Mouse (Mus musculus): Measurements from ENCODE around the gene Las1l.
A peak's percentile ranks its signal among the peaks of the same experiment; 100 is the strongest.

The Las1l gene

DNA sequence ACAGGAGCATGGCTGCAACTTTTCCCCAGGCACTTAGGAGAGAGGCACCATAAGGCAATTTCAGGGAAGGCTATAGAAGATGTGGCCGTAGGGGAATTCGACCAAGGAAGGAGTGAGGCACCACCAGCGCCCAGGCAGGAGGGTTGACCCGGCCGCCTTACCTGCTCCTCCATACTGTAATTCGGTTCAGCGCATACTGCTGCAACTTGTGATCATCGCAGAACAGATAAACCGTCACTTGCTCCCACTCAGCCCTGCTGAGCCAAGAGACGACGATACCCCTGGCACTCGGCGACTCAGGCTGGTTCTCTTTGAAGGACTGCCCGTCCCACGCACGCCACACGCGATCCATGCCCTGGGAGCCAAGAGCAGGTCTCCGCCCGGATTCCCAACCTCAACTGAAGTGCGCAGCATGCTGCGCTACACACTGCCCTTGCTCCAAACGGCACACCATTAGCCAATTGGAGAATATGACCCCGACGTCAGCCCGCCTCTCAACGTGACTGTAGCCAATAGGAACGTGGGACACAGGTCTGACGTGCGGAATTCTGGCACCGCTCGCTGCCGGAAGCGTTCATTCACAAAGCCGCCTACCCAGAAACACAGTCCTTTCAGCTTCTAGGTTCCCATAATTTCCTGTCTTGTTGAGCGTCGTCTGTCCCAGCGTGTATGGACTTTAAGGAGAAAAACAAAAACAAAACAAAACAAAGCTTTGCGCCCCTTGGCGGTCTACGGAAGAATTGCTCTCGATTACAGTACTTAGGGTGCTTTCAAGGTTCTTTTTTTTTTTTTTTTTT is at the start of gene Las1l:
Las1l (minus strand) TSS at position 466 of the 797 bp plus-strand sequence.
- DNase-seq = peak; percentile 95

- no peak for DNase-seq
Measured at GRCm38 (mm10) chrX:96006395-96006794, 49.6 kb upstream of the Las1l start.

DNA sequence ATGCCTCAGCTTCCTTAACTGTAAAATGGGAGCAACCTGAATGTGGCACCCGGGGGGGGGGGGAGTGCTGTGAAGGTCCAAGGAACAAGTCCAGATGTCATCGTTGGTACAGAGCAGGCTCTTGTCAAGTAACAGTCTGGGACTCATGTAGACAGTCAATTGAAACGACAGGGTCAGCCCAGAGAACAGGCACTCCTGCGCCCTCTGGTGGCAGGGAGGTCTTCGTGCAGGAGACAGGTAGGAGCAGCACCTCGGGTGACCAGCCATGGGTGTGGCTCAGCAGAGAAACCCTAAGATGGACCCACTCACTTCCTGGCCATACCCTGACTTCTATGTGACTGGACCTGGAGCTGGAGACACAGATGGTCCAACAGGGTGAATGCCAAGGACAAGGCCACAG is 42.8 kb upstream of the Las1l start:
- no peak for DNase-seq

DNA sequence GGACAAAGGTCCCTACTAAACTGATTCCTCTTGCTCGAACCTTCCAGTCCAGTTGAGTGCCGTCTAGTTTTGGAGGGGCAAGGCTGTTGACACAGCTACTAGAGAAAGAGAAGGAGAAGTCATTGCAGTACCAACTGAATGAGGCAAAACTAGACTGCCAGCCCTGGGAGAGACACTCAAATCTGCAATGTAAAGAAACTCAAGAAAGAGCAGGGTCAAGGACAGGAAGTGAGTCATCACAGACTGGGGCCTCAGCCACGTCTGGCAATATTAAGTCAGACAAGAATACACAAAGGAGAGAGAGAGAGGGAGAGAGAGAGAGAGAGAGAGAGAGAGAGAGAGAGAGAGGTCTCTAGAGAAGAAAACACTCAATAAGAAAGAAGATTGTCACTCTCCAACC is 36.4 kb upstream of the Las1l start:
- no peak for DNase-seq

DNA sequence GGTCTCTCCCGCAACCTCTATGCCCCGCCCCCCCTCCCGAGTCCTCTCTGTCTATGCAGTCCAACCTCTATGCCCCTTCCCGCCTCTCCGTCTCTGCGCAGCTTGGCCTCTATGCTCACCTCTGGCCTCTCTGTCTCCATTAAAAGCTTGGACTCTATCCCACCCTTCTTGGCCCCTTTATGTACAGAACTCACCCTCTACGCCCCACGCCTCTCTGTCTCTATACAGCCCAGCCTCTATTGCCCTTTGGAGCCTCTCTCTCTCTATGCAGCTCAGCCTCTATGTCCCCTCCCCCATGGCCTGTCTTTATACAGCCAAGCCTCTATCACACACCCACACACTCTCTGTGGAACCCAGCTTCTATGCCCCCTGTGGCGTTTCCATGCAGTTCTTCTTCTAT is 13.2 kb upstream of the Las1l start:
- no peak for DNase-seq

- no peak for DNase-seq
Measured at GRCm38 (mm10) chrX:95969116-95969515, 12.4 kb upstream of the Las1l start.

DNA sequence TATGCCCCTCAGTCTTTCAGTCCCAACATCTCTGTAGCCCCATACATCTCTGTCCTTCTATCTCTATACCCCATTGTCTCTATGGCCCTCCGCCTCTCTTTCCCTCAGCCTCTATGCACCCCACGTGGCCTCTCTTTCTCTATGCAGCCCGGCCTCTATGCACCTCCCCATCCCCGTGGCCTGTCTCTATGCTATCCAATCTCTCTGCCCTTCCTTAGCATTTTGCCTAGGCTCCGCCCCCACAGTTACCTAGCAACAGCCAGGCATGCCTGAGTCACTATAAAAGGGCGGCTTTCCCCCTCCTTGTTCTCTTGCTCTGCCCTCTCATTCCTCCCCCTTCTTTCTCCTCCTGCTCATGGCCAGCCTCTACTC is 11.8 kb upstream of the Las1l start:
- peak; percentile 69 for DNase-seq

GRCm38 (mm10) chrX:95967847-95968593 is 11.3 kb upstream of the Las1l start:
- DNase-seq = peak; percentile 39

GRCm38 (mm10) chrX:95965036-95965435 is 8.3 kb upstream of the Las1l start:
- DNase-seq = no peak

- no peak for DNase-seq
Measured at GRCm38 (mm10) chrX:95963366-95963765, 6.6 kb upstream of the Las1l start.

GRCm38 (mm10) chrX:95957461-95957860 is 699 bp upstream of the Las1l start:
- peak; percentile 14 for DNase-seq

GRCm38 (mm10) chrX:95950776-95951175 is 6.0 kb downstream of the Las1l start:
- peak; percentile 60 for DNase-seq

- no peak for DNase-seq
Measured at GRCm38 (mm10) chrX:95948135-95948534, 8.6 kb downstream of the Las1l start.

DNA sequence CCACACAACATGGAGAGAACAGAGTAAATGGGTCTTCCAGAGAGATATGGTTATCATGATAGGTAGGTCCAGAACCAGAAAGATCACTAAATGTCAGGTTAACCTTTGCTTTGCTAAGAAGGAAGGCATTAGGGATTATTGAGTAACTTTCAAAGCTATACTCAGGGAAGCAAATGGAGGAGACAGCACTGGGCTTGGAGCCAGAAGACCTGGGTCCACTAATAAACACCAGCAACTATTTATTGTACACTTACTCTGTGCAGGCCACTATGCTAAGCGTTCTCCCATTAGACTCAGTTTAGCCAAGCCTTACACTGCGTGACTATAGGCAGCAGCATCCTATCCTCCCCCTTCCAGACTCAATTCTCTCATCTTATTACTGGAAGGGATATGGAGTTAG is 11.3 kb downstream of the Las1l start:
- DNase-seq = peak; percentile 54

DNA sequence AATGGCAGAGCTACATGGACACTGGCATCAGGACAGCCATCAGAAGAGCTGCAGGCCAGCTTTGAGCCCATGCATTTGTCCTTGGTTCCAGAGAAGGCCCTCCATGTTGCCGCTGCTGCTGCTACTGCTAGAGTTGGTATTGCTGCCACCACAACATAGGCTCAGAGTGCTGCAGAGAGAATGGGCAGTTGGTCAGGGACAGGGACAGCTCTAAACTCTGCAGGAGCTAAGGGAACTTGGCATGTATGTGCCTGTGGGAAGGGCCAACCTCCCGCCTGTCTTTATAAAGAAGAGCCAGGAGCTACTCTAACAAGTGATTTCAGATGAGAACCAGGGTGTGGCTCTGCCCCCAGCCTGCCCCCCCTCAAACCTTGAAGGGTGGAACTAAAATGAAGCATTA is 21.3 kb downstream of the Las1l start:
- no peak for DNase-seq

GRCm38 (mm10) chrX:95902716-95903115 is 54.0 kb downstream of the Las1l start:
- DNase-seq = no peak
